Mouse (Mus musculus): Measurements from ENCODE around the gene Olfr729.

Olfr729 gene

GRCm38 (mm10) chr14:50152810-50153209, at the start of gene Olfr729:
Gene Olfr729 (minus strand): TSS chr14:50152910.
- DNase-seq (ENCODE audit: low spot score in 2 of 2), result no peak

GRCm38 (mm10) chr14:50188098-50188497, 35.4 kb upstream of the Olfr729 start, which contains the start of gene Olfr730:
Gene Olfr730 (minus strand): TSS chr14:50188198.
- DNase-seq (ENCODE audit: low spot score in 2 of 2), result no peak

GRCm38 (mm10) chr14:50142580-50142979, 10.1 kb downstream of the Olfr729 start, which contains the start of gene Olfr728:
Gene Olfr728 (minus strand): TSS chr14:50142680.
- no peak for DNase-seq (ENCODE audit: low spot score in 2 of 2)

GRCm38 (mm10) chr14:50122886-50123285, 29.8 kb downstream of the Olfr729 start, which contains the start of gene Olfr727:
Gene Olfr727 (plus strand): TSS chr14:50123186.
- no peak for DNase-seq (ENCODE audit: low spot score in 2 of 2)

All from frontal cortex, postnatal 10 days (tissue).